18 mouse cellular contexts compared by ENCODE assay signal in the genomic region with DNA sequence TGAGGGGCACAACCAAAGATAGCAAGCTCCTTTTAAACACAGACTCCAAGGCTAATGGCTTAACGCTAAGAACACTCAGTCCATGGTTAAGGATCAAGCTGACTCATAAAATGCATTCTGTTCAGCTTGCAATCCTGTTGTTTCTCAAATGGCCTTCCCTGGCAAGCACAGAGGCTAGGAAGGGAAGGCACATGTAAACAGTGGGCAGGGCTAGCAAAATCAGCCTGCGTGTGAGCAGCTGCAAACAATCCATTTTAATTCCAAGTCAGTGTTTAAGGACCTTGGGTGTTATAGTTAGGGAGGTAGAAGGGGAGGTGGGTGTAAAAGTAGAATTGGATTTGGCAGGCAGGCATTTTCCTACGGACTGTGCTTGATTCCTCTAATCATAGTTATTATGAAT.
DNase-seq lines count a peak whose midpoint lies in the region; ATAC-seq and TF ChIP-seq lines count a peak whose summit lies in the region.
"Had no signal": no experiment of that assay in that cellular context is flagged by ENCODE, and none has a peak within 500 bp of the region (broad histone marks: within the 10 kb centered on the region; RNA-seq: fewer than 3 reads in every experiment).

No protein-coding gene starts in this region.

- no peaks in the 10 kb centered on the region for H3K9me3 ChIP-seq in forebrain, embryonic 16.5 days (ENCODE audit: control insufficient read depth, low read length)
- H3K9me3 ChIP-seq: heart, embryonic 13.5 days; liver, embryonic 13.5 days had no signal

- H3K4me3 ChIP-seq in left cerebral cortex, adult 2 months: no peak overlapping the region
- no peak overlapping the region for H3K4me3 ChIP-seq in forebrain, embryonic 16.5 days (replicated peaks; ENCODE audit: low read length)
- H3K4me3 ChIP-seq: heart, embryonic 13.5 days; liver, embryonic 13.5 days had no signal

- 0 out of 2 replicates have a peak overlapping the region, but pooled peaks have one; percentile 9 for H3K27ac ChIP-seq in left cerebral cortex, adult 2 months
- H3K27ac ChIP-seq in forebrain, embryonic 16.5 days (ENCODE audit: low read length): peak overlapping the region; percentile 63
- H3K27ac ChIP-seq: heart, embryonic 13.5 days; liver, embryonic 13.5 days had no signal

- no peak for TF ChIP-seq CTCF in left cerebral cortex, adult 2 months (IDR thresholded peaks at IDR 0.05)

- ATAC-seq in frontal cortex, adult (ENCODE audit: low TSS enrichment): peak; percentile 64
- ATAC-seq in forebrain, embryonic 16.5 days: peak; percentile 90
- ATAC-seq: lung, postnatal 0 days; midbrain, embryonic 16.5 days had no signal

- intact Hi-C loops in left cerebral cortex, adult 2 months (cut with DNase I): no loop called here
- intact Hi-C loops in left cerebral cortex, postnatal 36 days (cut with DNase I): no loop called here

- H3K36me3 ChIP-seq in forebrain, embryonic 16.5 days (ENCODE audit: control insufficient read depth, insufficient read depth): no peaks in the 10 kb centered on the region
- H3K36me3 ChIP-seq: heart, embryonic 13.5 days; liver, embryonic 13.5 days had no signal

- H3K9ac ChIP-seq in forebrain, embryonic 16.5 days (replicated peaks; ENCODE audit: low read depth, low read length): no peak overlapping the region
- H3K9ac ChIP-seq: heart, embryonic 13.5 days; liver, embryonic 13.5 days had no signal

- DNase-seq in frontal cortex, postnatal 25 days (ENCODE audit: low spot score in 2 of 2): no peak
- DNase-seq in left cerebral cortex, adult 2 months (ENCODE audit: extremely low spot score in 1 of 2, low spot score in 2 of 2): no peak
- DNase-seq in left cerebral cortex, postnatal 36 days (ENCODE audit: low spot score in 2 of 2): no peak
- peak; percentile 73 for DNase-seq in brain, adult 2 months (ENCODE audit: low read depth, low spot score)
- DNase-seq in urinary bladder, postnatal 14 days (ENCODE audit: low spot score): no peak
- no peak for DNase-seq in gastrocnemius, postnatal 4 days (ENCODE audit: low spot score in 2 of 2)
- DNase-seq: adrenal gland, adult 8-10 months; cerebellum, adult 11-12 months; heart, postnatal 36 days; kidney, adult 2 months; kidney, postnatal 36 days; liver, embryonic 13.5 days; right cerebral cortex, adult 18-20 months had no signal

- 26% methylated on average over 3 of the region's 3 CpGs for WGBS in forebrain, embryonic 16.5 days

- 0 out of 2 replicates have a peak overlapping the region, but pooled peaks have one; percentile 13 for H3K4me2 ChIP-seq in forebrain, embryonic 16.5 days (ENCODE audit: low read length)
- H3K4me2 ChIP-seq: heart, embryonic 13.5 days; liver, embryonic 13.5 days had no signal

- H3K4me1 ChIP-seq in forebrain, embryonic 16.5 days (replicated peaks; ENCODE audit: control insufficient read depth, insufficient read depth, low read length): peaks cover 7% of the 10 kb centered on the region; the same call in 1 of the 2 replicates
- H3K4me1 ChIP-seq: heart, embryonic 13.5 days; liver, embryonic 13.5 days had no signal

- H3K27me3 ChIP-seq in forebrain, embryonic 16.5 days (replicated peaks; ENCODE audit: control insufficient read depth, insufficient read depth, low read length): no peaks in the 10 kb centered on the region
- H3K27me3 ChIP-seq: heart, embryonic 13.5 days; liver, embryonic 13.5 days had no signal
